Mouse (Mus musculus) thymus, postnatal 10 days (tissue): ENCODE results near the gene Rpap3.

Experiments used
- DNase-seq, 2 experiments: peaks; one replicate each; pipeline ENCODE4 v3.0.0; 2021; ENCODE audit warnings: low spot score in 2 of 2

Gene Rpap3

GRCm38 (mm10) chr15:97649726-97650125 is 55.9 kb downstream of the Rpap3 start:
- DNase-seq, result no peak

- DNase-seq, result no peak
Measured at GRCm38 (mm10) chr15:97648176-97648575, 57.4 kb downstream of the Rpap3 start.

GRCm38 (mm10) chr15:97646426-97646825 is 59.2 kb downstream of the Rpap3 start:
- no peak for DNase-seq

GRCm38 (mm10) chr15:97643986-97644385 is 61.6 kb downstream of the Rpap3 start:
- no peak for DNase-seq
